8 mouse cellular contexts compared by ENCODE assay signal in the genomic region with DNA sequence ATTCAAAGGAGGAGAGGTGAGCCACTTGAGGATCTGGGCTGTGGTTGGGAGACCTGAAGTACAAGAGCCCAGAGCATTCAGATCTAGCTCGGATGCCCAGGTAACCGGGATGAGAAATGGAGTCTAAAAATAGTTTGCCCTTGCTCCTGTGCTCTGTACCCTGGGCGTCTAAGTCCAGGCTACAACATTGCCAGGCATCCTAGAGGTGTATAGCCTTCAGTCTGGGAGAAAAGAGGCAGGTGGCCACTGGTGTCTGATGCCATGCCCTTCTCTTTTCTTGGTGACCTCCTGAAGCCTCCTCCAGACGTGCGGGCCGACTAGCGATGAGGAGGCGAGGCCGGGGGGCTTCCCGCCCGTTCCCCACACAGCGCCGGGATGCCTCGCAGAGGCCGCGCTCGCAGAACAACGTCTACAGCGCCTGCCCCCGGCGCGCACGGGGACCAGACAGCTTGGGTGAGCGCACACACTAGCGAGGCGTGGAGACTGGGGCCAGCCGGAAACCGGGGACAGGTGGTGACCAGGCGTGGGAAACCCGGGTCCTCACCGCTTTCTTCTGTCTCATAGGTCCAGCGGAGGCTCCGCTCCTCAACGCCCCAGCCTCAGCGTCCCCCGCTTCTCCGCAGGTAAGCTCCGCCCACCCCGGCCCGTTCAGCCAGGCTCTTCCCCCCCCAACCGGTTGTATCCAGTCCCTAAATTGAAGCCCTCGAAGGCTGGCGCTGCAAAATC. TPM values are rescaled to one million over a fixed set of nuclear protein-coding genes. Genes with fewer than 3 reads are reported as not detected.
A peak's percentile ranks its signal among the peaks of the same experiment; 100 is the strongest.
DNase-seq lines count a peak whose midpoint lies in the region; ATAC-seq and TF ChIP-seq lines count a peak whose summit lies in the region.

No protein-coding gene starts in this region.

- peaks cover 9% of the 10 kb centered on the region; the same call in 1 of the 2 replicates for H3K4me1 ChIP-seq in hindbrain, embryonic 10.5 days (replicated peaks)
- 0 out of 2 replicates have a peak, but pooled peaks cover 6% of the 10 kb centered on the region for H3K4me1 ChIP-seq in limb, embryonic 14.5 days (ENCODE audit: control insufficient read depth, insufficient read depth, low read length)
- H3K4me1 ChIP-seq in midbrain, embryonic 14.5 days (ENCODE audit: control insufficient read depth, insufficient read depth, low read length), result no peaks in the 10 kb centered on the region

- H3K36me3 ChIP-seq in hindbrain, embryonic 10.5 days, result no peaks in the 10 kb centered on the region
- H3K36me3 ChIP-seq in limb, embryonic 14.5 days (ENCODE audit: control insufficient read depth, insufficient read depth, low read length), result no peaks in the 10 kb centered on the region
- no peaks in the 10 kb centered on the region for H3K36me3 ChIP-seq in midbrain, embryonic 14.5 days (ENCODE audit: control insufficient read depth, insufficient read depth, low read length)

- H3K4me2 ChIP-seq in limb, embryonic 14.5 days (replicated peaks; ENCODE audit: low read depth, low read length, severe bottlenecking), result peak overlapping the region; percentile 81
- H3K4me2 ChIP-seq in midbrain, embryonic 14.5 days (ENCODE audit: low read length), result peak overlapping the region; percentile 83

- no peak for ATAC-seq in limb, embryonic 14.5 days (ENCODE audit: low FRiP score, low read depth)
- peak; percentile 56; the same call in 1 of the 2 replicates for ATAC-seq in midbrain, embryonic 14.5 days (ENCODE audit: low FRiP score, low TSS enrichment)

- no peaks in the 10 kb centered on the region for H3K9me3 ChIP-seq in hindbrain, embryonic 10.5 days
- no peaks in the 10 kb centered on the region for H3K9me3 ChIP-seq in limb, embryonic 14.5 days (ENCODE audit: control insufficient read depth, low read length)
- no peaks in the 10 kb centered on the region for H3K9me3 ChIP-seq in midbrain, embryonic 14.5 days (ENCODE audit: control insufficient read depth, low read length)

- TF ChIP-seq POLR2A in limb, embryonic 14.5 days (IDR thresholded peaks at IDR 0.05; ENCODE audit: borderline replicate concordance, extremely low read depth, insufficient read depth, insufficient read length), result no peak

- H3K9ac ChIP-seq in limb, embryonic 14.5 days (ENCODE audit: low read depth, low read length, severe bottlenecking), result peak overlapping the region; percentile 51
- H3K9ac ChIP-seq in midbrain, embryonic 14.5 days (replicated peaks; ENCODE audit: low read length), result peak overlapping the region; percentile 58

- H3K4me3 ChIP-seq in hindbrain, embryonic 10.5 days, result peak overlapping the region; percentile 58
- peak overlapping the region; percentile 42 for H3K4me3 ChIP-seq in limb, embryonic 14.5 days (replicated peaks; ENCODE audit: low read length)
- peak overlapping the region; percentile 46 for H3K4me3 ChIP-seq in midbrain, embryonic 14.5 days (replicated peaks; ENCODE audit: low read depth, low read length)

- peaks cover 41% of the 10 kb centered on the region for H3K27me3 ChIP-seq in hindbrain, embryonic 10.5 days (ENCODE audit: insufficient read depth, poor library complexity, severe bottlenecking)
- peaks cover 21% of the 10 kb centered on the region for H3K27me3 ChIP-seq in limb, embryonic 14.5 days (ENCODE audit: control insufficient read depth, insufficient read depth, low read length)
- H3K27me3 ChIP-seq in midbrain, embryonic 14.5 days (ENCODE audit: control insufficient read depth, insufficient read depth, low read length), result peaks cover 10% of the 10 kb centered on the region; the same call in 1 of the 2 replicates

- H3K27ac ChIP-seq in hindbrain, embryonic 10.5 days, result peak overlapping the region; percentile 37; the same call in 1 of the 2 replicates
- H3K27ac ChIP-seq in limb, embryonic 14.5 days (replicated peaks; ENCODE audit: low read depth, low read length), result no peak overlapping the region
- no peak overlapping the region for H3K27ac ChIP-seq in midbrain, embryonic 14.5 days (replicated peaks; ENCODE audit: low read depth, low read length)

- peak; percentile 30 for DNase-seq in adrenal gland, postnatal 10 days
- DNase-seq in adrenal gland, postnatal 4 days (ENCODE audit: low spot score in 2 of 2), result no peak
- peak; percentile 29 for DNase-seq in urinary bladder, adult 2 months (ENCODE audit: low spot score)
- DNase-seq in urinary bladder, postnatal 10 days (ENCODE audit: low spot score), result no peak
- peak; percentile 35 for DNase-seq in hindbrain, embryonic 10.5 days (ENCODE audit: low spot score)
- DNase-seq in limb, embryonic 14.5 days (ENCODE audit: low spot score), result no peak
- peak; percentile 70 for DNase-seq in midbrain, embryonic 14.5 days
- peak; percentile 31 for DNase-seq in thymus, postnatal 0 days (ENCODE audit: low spot score)

- WGBS in hindbrain, embryonic 10.5 days, result 4% methylated on average over 43 of the region's 43 CpGs
- WGBS in limb, embryonic 14.5 days, result 4% methylated on average over 30 of the region's 43 CpGs
- 2% methylated on average over 43 of the region's 43 CpGs for WGBS in midbrain, embryonic 14.5 days

RNA-seq across cellular contexts. Expression of gene Il24, which starts 9.2 kb away (rescaled TPM):
- not detected for total RNA-seq in adrenal gland, postnatal 10 days (2021)
- total RNA-seq in adrenal gland, postnatal 4 days (2021), result not detected
- not detected in 2 replicates for polyA plus RNA-seq in urinary bladder, adult 2 months (2012; rRNA removed)
- polyA plus RNA-seq in hindbrain, embryonic 10.5 days (2016; fragmentation: Nextera tagmentation; extraction: Ambion mirVana), result not detected in 2 replicates
- not detected in 2 replicates for polyA plus RNA-seq in limb, embryonic 14.5 days (2012; rRNA removed)
- polyA plus RNA-seq in limb, embryonic 14.5 days (2014; fragmentation: Nextera tagmentation; extraction: Ambion mirVana), result not detected in 2 replicates
- not detected in 2 replicates for polyA plus RNA-seq in midbrain, embryonic 14.5 days (2014; fragmentation: Nextera tagmentation; extraction: Ambion mirVana)
- polyA plus RNA-seq in thymus, postnatal 0 days (2015; fragmentation: Nextera tagmentation; extraction: Ambion mirVana), result 0.33 and 0.55 TPM in 2 replicates

RNA-seq across cellular contexts. Expression of gene Fcmr, which starts 12.6 kb away (rescaled TPM):
- total RNA-seq in adrenal gland, postnatal 10 days (2021), result 1 to 10 TPM; 3.4 to 4.1 TPM
- 1 to 10 TPM in 1 of 2 experiments, under 1 TPM in 1; 0.50 to 1.0 TPM for total RNA-seq in adrenal gland, postnatal 4 days (2021)
- polyA plus RNA-seq in urinary bladder, adult 2 months (2012; rRNA removed), result 0.52 and 1.0 TPM in 2 replicates
- polyA plus RNA-seq in hindbrain, embryonic 10.5 days (2016; fragmentation: Nextera tagmentation; extraction: Ambion mirVana), result not detected in 2 replicates
- polyA plus RNA-seq in limb, embryonic 14.5 days (2012; rRNA removed), result not detected in 2 replicates
- polyA plus RNA-seq in limb, embryonic 14.5 days (2014; fragmentation: Nextera tagmentation; extraction: Ambion mirVana), result not detected in 2 replicates
- polyA plus RNA-seq in midbrain, embryonic 14.5 days (2014; fragmentation: Nextera tagmentation; extraction: Ambion mirVana), result not detected in 2 replicates
- not detected in 2 replicates for polyA plus RNA-seq in thymus, postnatal 0 days (2015; fragmentation: Nextera tagmentation; extraction: Ambion mirVana)

RNA-seq across cellular contexts. Expression of gene Il20, which starts 33.2 kb away (rescaled TPM):
- not detected for total RNA-seq in adrenal gland, postnatal 10 days (2021)
- not detected for total RNA-seq in adrenal gland, postnatal 4 days (2021)
- polyA plus RNA-seq in urinary bladder, adult 2 months (2012; rRNA removed), result not detected in 2 replicates
- not detected in 2 replicates for polyA plus RNA-seq in hindbrain, embryonic 10.5 days (2016; fragmentation: Nextera tagmentation; extraction: Ambion mirVana)
- not detected in 2 replicates for polyA plus RNA-seq in limb, embryonic 14.5 days (2012; rRNA removed)
- not detected in 2 replicates for polyA plus RNA-seq in limb, embryonic 14.5 days (2014; fragmentation: Nextera tagmentation; extraction: Ambion mirVana)
- polyA plus RNA-seq in midbrain, embryonic 14.5 days (2014; fragmentation: Nextera tagmentation; extraction: Ambion mirVana), result not detected in 2 replicates
- not detected in 2 replicates for polyA plus RNA-seq in thymus, postnatal 0 days (2015; fragmentation: Nextera tagmentation; extraction: Ambion mirVana)

RNA-seq across cellular contexts. Expression of gene Pigr, which starts 51.6 kb away (rescaled TPM):
- 1 to 10 TPM; 1.1 to 1.3 TPM for total RNA-seq in adrenal gland, postnatal 10 days (2021)
- total RNA-seq in adrenal gland, postnatal 4 days (2021), result 1 to 10 TPM in 1 of 2 experiments, under 1 TPM in 1; 0.53 to 1.2 TPM
- 5.1 and 5.5 TPM in 2 replicates for polyA plus RNA-seq in urinary bladder, adult 2 months (2012; rRNA removed)
- polyA plus RNA-seq in hindbrain, embryonic 10.5 days (2016; fragmentation: Nextera tagmentation; extraction: Ambion mirVana), result not detected in 2 replicates
- polyA plus RNA-seq in limb, embryonic 14.5 days (2012; rRNA removed), result 0.08 TPM in 1 of 2 replicates, not detected in the other
- 0.15 TPM in 1 of 2 replicates, not detected in the other for polyA plus RNA-seq in limb, embryonic 14.5 days (2014; fragmentation: Nextera tagmentation; extraction: Ambion mirVana)
- not detected in 2 replicates for polyA plus RNA-seq in midbrain, embryonic 14.5 days (2014; fragmentation: Nextera tagmentation; extraction: Ambion mirVana)
- polyA plus RNA-seq in thymus, postnatal 0 days (2015; fragmentation: Nextera tagmentation; extraction: Ambion mirVana), result 0.18 and 0.31 TPM in 2 replicates

Comparison
In these comparisons a context has a peak if more than half of its experiments do, and no peak if none do; other contexts are left out.
1. DNase-seq: peak in adrenal gland, postnatal 10 days (single experiment), urinary bladder, adult 2 months (single experiment), hindbrain, embryonic 10.5 days (single experiment), midbrain, embryonic 14.5 days (single experiment) and thymus, postnatal 0 days (single experiment); none in adrenal gland, postnatal 4 days (0 of 2), urinary bladder, postnatal 10 days (single experiment) and limb, embryonic 14.5 days (single experiment).
2. Peak in every context shown above with its lines, with median percentiles within 50 percentile points of each other: H3K4me3 ChIP-seq.